Mouse (Mus musculus) right cerebral cortex, adult 2 months (tissue): ENCODE results near the gene Arrb1.

Source experiments
- DNase-seq, 2 experiments: peaks; one replicate each; pipeline ENCODE4 v3.0.0; 2021 to 2022; ENCODE audit warnings: low spot score in 2 of 2

The Arrb1 gene

DNA sequence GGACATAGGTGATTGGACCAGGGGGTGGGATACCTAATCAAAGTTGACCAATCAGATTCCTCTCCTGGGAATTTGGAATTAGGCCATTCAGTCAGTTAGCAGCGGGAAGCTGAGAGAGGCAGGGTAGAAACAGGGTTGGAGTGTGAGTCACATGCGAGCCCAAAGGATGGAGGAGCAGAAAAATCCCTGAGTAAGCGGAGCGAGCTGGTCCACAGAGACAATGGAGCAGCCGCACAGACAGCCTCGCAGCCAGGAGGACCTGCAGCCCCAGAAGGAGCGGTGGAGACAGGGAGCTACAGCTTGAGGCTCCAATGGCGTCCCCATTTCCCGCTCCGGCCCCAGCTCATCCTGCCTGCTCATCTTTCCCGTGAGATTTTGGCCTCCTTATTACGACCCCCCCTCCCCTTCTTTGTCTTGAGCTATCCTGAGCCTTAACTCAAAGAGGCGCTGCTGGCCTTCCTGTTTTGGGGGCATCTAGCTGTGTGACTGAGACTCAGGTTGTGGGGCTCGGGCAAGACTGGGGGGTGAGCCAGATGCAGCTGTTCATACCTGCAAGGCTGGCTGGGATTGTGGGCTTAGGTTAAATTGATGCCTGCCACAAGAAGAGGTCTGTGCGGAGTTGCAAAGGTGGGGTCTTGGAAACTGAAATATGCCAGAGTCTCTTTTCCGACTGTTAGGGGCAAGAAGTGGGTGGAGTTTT lies 44.4 kb downstream of the Arrb1 start:
- DNase-seq: peak; percentile 59 to 61

DNA sequence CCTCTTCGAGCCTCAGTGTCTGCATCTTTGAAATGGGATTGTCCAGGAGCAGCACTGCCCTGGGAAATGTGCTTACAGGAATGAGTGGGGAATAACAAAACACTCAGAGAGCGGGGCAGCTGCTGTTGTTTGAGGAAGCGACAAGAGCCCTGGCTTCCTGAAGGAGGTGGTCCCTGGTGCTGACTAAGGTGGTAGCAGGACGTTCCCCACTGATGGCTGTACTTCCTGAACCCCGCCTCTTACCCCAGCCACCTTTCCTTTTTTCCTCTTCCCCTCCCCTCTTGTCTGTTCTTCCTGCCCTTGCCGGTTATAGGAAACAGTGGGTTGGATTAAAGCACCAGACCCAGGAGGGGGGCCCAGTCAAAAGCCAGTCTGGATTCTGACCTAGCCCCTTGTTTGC lies 45.0 kb downstream of the Arrb1 start:
- DNase-seq: no peak

DNA sequence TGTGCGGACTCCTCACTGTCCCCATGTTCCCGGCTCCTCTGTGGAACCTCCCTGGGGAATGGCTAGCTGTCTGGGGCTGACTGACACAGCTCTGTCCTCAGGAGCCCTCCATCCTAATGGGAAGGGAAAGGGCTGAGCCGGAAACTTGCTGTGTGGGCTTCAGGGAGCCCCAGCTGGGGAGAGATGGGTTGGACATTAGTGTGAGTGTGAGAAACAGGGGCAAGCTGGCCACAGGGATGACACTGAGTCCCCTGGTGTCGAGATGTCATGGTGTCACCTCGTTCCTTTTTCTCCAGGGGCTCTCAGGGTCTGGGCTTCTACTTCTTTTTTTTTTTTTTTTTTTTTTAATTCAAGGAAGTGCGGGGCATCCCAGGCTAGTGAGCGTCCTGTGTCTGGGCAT lies 47.0 kb downstream of the Arrb1 start:
- DNase-seq: no peak

DNA sequence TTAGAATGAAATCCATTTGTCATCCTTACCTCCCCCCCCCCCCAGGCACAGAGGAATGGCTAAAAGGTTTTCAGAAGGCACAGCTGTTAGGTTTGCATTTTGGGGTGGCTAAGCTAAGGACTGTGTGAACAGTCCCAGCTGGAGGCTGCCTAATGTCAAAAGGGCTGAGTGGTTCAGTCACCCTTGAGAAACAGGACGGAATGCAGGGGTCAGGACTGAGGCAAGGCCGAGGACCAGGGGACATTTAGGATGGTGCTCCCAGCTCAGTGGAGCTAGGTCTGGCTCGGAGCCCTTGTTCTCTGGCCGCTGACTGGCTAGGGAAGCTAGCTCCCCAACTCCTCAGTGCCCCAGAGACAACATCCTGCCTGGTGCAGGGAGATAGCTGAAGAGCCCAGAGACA lies 47.6 kb downstream of the Arrb1 start:
- DNase-seq: no peak

DNA sequence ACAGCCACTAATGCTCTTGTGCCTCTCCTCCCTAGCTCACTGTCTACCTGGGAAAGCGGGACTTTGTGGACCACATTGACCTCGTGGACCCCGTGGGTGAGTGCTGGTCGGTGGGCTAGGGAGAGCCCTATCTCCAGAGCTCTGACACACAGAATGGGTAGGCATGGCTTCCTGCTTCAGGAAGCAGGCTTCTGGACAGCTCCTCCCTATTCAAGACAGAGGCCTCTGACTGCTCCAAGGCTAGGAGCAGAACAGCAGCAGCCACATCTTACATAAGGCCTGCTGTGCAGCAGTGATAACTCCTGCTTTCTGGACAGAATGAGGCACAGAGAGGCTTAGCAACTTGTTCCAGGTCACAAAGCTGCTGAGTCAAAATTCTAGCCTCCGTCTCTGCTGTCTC lies 48.4 kb downstream of the Arrb1 start:
- no peak for DNase-seq

DNA sequence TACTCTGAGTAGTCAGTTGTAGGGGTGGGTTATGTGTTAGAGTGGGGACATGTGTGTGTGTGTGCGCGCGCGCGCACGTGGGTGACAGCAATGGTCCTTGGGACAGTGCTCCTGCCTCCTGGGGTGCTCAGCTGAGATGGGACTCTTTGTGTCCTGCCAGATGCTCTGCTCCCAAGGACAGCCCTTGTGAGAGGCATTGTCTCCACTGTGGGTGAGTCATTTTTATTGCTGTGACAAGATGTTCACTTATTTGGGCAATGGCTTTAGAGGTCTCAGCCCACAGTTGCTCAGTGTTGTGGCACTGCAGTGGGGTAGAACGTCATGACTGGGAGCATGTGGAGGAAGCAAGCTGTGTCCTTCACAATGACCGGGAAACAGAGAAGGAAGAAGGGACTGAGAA lies 50.7 kb downstream of the Arrb1 start:
- DNase-seq: no peak

DNA sequence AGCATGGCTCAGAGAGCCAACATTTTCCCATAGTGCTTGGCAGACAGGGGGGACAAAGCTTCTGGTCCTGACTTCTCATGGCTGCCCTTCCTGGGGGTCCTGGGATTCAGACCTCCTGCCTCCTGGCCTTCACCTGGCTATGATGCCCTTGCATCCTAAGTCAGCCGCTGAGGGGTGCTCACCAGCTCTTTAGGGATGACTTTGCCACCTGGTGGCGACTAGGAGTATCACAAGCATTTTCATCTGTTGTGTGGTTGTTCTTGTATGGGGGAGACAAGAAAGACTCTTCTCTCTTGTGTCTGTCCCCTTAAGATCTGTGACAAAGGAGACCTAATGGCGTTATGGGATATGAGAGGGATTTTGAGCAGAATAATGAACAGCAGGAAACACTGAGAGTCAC lies 54.8 kb downstream of the Arrb1 start:
- DNase-seq: peak; percentile 80 to 87

DNA sequence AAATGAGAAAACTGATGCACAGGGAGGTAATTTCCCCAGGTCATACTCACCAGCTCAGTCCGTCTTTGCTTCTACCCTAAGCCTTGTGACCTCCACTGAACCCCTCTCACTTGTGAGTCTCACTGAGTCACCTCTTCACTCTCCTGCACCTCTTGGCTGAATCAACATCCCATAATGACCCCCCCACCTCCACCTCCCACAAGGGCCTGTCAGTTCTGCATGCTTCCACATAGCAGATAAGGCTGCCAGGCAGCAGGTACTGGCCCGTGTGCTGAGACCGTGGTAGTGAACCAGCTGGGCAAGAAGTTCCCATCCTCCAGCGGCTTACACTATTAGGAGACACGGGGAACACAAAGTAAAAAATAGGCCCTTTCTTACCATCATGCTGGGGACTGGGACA lies 55.4 kb downstream of the Arrb1 start:
- DNase-seq: no peak

DNA sequence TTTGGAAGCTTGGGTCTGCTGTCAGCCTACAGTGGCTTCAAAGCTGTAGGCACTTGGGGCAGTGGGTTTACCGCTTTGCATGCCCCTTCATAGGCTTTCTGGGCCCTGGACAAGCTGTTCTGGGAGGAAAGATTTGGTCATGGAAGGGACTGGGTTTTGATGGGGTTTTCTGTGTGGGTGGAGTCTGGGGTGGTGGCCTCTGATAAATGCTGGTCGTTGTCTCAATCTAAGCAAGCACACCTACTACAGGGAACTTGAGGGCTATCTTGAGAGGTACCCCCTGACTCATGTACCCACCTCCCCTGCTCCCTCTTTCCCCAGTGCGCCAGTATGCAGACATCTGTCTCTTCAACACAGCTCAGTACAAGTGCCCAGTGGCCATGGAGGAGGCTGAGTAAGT lies 57.4 kb downstream of the Arrb1 start:
- DNase-seq: no peak

DNA sequence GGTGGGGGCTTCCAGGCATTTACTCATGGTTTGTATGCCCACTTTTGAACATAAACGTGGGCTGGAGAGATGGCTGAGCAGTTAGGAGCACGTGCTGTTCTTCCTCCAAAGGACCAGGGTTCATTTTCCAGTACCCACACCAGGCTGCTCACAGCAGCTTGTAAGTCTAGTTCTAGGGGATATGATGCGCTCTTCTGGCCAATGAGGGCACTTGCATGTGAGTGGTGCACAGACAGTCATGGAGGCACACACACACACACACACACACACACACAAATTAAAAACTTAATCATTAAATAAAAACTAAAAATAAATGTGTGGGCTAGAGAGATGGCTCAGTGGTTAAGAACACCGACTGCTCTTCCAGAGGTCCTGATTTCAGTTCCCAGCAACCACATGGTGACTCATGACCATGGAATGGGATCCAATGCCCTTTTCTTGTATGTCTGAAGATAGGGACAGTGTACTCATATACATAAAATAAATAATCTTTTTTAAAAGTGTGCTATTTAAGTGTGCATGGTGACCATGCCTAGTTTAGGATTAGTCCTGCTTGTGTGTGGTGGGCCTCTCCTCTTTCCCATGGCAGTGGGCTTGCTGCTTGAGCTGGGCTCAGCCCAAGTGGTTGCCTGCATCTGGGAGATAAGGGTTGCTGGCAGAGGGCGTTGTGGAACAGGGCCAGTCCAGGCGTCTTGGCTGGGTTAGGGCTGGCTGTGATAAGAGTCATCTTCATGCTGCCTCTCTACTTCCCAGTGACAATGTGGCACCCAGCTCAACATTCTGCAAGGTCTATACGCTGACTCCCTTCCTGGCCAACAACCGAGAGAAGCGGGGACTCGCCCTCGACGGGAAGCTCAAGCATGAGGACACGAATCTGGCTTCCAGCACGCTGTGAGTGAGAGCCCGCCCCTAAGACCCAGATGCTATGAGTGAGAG lies 58.9 kb downstream of the Arrb1 start:
- no peak for DNase-seq

DNA sequence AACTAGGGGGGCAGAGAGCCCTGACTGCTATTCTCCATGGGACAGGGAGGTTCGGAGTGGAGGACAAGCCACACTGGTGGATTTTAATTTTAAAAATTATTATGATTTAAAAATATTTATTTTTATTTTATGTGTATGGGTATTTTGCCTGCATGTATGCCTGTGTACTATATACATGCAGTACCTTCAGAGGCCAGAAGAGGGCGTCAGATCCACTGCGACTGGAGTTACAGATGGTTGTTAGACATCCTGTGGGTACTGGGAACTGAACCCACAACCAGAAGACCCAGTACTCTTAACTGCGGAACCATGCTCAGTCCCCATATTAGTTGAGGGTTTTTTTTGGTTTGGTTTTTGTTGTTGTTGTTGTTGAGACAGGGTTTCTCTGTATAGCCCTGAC lies 63.5 kb downstream of the Arrb1 start:
- no peak for DNase-seq

DNA sequence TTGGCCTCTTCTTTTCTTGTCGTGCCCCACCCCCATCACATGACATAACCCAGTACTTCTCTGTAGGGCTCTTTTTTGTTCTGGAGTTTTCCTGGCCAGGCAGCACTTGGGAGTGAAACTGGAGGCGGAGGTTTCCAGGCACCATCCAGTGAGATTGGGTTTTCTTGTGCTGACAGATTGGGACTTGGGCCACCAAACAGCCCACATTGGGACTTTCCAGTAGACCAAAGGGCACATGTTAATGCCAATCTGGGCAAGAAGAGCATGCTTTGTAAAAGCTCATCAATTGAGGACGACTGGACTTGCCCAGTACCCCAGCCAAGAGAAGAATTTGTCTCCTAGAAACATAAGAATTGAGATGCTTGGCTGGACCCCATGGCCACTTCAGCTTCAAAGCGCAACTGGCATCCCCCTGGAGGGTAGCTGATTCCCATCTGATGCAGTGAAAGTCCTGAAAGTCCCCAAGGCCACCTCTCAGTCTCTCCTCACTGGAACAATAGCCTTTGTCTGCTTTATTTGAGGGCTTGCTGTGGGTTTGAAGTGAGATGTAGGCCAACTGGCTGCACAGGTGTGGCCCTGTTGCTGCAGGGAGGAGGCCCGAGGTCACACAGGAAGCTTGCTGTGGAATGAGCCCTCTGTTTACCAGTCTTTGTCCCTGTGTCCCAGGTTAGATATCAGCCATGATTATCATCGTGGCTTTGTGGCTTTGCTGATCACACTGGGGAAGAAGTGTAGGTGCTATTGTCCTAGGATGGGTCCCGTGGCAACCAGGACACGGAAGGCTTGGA lies 68.8 kb downstream of the Arrb1 start:
- DNase-seq: no peak

DNA sequence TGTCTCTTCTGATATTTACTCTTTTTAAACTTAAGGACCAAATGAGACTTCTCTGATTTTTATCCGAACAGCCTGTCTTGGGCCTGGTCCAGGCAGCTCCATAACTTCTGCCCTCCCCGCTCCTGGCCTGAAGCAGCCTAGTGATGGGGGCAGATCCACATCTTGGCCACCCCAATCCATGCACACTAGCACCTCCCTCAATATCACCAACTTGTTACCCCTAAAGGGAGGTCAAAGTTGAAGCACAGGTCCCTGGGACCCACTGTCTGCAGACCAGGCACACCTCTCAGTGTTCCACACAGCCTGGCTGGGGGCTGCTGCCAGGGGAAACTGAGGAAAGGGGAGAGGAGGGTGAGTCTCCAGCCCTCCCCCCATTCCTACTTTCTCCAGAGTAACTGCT lies 69.8 kb downstream of the Arrb1 start:
- DNase-seq: no peak

DNA sequence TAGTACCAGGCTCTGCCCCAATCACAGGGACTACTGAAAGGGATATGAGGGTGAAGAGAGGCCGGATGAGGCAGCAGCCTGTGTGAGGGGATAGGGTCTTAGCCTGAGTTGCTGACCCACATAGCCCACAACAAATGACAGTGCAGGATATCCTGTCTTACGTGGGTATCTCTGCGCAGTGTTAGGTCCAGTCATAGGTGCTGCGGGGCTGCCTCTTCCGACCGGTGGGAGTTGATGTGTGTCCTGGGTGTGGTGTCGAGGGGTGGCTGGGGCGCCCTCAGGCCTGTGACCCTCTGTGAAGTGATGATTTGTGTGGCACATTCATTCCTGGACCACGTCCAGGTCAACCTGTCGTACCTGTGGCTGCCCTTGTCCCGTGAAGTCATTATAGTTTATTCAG lies 71.0 kb downstream of the Arrb1 start:
- DNase-seq: no peak

DNA sequence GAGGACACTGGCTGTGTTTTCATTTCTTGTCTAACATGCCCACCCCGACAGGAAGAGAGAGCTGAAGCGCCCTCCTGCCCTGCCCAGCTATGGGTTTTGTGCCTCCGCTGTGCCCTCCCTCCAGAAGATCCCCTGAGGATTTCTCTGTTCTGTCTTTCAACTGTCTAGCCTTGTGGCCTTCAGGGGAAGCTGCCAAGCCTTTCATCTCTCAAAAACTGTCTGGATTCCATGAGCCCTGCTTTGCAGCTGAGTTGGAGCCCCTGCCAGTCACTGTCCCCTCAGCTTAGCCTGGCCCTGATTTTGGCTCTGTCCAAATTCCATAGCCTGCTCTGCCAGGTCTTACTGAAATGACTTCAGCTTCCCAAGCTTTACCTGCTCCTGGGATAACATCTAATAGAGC lies 71.5 kb downstream of the Arrb1 start:
- DNase-seq: no peak

DNA sequence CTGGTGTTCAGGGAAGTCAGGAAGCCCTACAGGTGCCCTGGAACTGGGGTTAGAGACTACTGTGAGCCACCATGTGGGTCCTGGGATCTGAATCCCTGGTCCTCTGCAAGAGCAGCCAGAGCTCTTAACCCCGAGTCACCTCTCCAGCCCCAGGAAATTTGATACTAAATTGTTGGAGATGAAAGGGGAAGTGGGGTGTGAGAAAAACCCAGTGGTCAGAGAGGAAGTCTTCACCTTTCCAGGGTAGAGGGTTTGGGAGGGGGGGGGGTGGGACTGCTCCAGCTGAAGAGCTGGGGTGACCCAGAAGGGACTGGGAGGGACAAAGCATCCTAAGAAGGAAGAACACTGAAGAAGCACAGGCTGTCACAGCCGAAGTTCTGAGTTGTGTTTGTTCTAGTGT lies 72.4 kb downstream of the Arrb1 start:
- DNase-seq: no peak

DNA sequence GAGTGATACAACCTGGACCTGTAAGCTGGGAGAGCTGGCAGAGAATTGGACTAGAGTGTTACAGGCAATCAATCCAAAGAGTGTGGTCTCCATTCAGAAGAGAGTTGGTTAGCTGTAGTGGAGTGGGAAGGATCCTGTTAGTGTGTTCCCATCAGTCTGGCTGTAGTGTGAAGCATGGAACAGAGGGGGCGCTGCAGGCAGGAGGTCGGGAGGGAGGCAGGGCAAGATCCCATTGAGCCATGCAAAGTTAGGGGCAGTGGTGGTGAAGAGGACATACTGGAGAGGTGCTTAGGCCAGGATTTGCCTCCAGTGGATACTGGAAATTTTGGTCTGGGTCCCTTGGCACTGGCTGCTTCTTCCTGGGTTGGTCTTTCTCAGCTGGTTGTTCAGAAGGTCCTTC lies 83.0 kb downstream of the Arrb1 start:
- DNase-seq: no peak

DNA sequence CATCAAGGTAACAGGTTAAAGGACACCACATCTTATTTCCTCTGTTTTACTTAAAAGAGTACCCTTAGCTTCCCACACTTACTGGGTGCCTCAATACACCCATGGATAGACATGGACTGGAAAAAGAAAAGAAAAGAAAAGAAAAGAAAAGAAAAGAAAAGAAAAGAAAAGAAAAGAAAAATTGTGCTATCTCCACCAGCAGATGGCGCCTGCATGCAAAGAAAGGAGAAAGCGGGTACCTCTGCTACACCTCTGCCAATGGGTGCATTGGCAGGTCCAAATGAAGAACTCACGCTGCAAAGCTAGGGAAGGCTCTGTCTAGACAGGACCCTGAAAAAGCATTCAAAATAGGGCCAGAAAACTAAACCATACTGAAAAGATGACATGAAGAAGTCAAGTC lies 83.6 kb downstream of the Arrb1 start:
- DNase-seq: peak; percentile 35 to 60

DNA sequence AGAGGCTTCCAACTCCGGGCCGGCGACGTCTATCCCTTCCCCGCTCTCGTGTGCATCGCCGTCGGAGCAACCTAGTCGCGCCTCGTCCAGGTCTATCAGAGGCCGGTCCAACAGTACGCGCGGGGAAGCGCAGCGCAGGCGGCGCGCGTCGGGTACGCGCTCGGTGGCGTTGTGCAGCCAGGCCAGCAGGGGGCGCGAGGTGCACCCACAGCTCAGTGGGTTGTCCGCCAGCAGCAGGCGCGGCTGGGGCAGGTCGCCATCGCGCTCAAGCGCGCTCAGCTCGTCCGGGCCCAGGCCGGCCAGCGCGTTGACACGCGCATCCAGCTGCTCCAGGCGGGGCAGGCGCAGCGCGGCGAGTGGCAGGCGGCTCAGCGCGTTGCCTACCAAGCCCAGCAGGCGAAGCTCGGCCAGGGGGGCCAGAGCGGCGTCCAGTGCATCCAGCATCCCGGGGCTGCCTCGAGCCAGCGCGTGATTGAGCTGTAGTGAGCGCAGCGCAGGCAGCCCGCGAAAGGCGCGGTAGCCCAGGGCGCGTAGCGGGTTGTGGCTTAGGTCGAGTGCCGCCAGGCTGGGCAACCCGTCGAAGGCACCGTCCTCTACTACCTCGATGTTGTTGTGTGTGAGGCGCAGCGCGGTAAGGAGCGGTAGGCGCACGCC lies 90.6 kb downstream of the Arrb1 start:
- peak; percentile 84 to 89 for DNase-seq

DNA sequence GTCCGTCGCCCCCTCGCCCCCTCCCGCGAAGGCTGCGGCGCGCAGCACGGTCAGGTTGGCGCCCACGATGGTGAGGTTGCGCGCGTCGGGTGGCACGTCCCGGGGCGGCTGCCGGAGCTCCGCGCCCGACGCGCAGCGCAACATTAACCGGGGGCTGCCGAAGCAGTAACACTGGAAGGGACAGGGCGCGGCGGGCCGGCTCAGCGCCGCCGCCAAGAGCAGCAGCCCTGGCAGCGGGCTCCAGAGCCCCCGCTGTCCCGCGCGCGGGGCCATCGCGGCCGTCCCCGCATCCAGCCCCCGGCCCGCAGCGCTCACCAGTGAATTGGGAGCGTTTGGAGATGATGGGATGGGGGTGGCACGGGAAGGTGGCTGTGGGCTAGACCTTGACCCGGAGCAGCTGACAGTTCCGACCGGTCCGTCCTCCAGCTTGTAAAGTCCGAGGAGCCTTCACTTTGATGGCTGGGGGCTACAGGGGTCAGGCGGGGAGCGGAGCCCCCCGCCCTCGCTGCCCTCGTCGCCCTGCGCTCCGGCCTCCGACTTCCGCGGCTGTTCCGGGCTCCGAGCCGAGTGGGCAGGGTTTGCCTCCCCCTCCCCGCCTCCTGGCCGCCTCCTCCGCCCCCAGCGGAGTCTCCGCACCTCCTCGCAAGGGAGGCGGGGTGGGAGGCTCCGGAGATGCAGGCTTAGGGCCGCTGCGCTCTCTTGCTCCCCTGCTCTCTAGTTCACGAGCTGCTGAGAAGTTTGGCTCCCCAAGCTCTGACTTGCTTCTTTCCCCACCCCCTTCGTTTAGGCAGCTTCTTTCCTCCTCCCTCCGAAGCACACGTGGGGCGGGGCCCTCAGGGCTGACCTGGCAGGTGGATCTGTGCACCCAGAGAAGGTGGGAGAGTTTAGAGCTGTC lies 91.4 kb downstream of the Arrb1 start, which contains the start of gene Tpbgl:
TSS of gene Tpbgl (minus strand) at position 728 of the 895 bp plus-strand sequence.
- DNase-seq: peak in 1 of 2 experiments; percentile 24

DNA sequence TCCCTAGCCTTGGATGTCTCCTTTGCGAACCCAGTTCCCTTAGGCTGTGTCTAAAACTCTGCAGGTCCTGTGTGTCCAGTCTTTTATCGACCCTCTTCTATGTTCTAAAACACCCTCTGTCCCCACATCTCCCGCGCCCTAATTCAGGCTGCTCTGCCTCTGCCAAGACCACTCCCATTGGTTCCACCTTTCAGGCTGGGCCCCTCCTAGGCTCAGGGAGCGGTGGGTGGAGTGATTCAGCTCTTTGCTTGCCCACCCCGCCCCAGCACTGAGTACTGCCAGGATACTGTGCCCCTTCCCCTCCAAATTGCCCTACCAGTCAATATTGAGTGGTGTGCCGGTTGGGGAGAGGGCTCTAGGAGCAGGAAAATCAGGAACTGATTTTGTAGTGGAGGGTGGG lies 92.1 kb downstream of the Arrb1 start:
- DNase-seq: no peak
